Mouse (Mus musculus): Measurements from ENCODE around the gene Dda1.
A peak's percentile ranks its signal among the peaks of the same experiment; 100 is the strongest.
"Not testable (repeated sequence)": the region's sequence is repeated elsewhere in the genome, so short reads cannot be mapped to it uniquely, and the experiment has no call there.

The Dda1 gene

DNA sequence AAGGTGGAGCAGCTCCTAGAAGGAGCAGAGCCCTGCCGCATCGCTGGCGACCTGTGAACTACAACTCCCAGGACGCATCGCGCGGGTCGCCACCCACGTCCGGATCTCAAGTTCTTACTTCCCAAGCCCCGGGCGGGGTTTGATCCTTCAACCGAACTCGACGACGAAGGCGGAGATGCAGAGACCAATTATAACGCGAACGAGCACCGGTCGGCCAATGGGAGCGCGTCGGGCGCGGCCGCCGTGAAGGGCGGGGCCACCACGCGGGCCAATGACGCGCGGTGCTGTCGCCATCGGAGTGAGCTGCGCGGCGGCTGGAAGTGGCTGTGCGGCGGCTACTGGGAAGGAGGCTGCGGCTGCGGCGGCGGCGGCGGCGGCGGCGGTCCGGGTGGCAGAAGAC is at the start of gene Dda1:
Gene Dda1 (plus strand): TSS at position 284 of the 400 bp plus-strand sequence.
- DNase-seq (ENCODE audit: low spot score), result peak; percentile 84

DNA sequence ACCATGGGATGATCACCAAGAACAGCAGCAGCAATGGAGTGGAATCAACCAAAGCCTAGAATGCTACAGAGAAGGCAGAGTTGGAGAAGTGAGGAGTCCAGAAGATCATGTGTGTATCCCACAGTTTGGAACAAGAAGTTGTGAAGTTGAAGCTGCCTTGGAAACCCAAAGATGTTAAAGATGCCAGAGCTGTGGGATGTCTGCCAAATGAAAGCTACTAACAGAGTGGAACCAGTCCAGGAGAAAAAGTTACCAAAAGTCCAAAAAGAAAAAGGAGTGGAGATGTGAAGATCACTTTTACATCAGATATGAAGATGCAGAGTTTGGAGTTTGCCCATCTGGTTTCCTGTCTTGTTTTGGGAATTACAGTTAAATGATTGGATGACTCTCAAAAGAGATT is 46.9 kb upstream of the Dda1 start:
- no peak for DNase-seq (ENCODE audit: low spot score)

DNA sequence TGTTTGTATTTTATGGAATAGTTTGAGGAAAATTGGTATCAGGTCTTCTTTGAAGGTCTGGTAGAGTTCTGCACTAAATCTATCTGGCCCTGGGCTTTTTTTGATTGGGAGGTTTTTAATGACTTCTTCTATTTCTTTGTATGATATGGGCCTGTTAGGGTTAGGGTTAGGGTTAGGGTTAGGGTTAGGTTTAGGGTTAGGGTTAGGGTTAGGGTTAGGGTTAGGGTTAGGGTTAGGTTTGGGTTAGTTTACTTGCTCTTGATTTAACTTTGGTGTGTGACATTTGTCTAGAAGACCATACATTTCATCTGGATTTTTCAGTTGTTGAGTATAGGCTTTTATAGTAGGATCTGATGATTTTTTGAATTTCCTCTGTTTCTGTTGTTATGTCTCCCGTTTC is 36.1 kb upstream of the Dda1 start:
- not testable (repeated sequence) for DNase-seq (ENCODE audit: low spot score)

DNA sequence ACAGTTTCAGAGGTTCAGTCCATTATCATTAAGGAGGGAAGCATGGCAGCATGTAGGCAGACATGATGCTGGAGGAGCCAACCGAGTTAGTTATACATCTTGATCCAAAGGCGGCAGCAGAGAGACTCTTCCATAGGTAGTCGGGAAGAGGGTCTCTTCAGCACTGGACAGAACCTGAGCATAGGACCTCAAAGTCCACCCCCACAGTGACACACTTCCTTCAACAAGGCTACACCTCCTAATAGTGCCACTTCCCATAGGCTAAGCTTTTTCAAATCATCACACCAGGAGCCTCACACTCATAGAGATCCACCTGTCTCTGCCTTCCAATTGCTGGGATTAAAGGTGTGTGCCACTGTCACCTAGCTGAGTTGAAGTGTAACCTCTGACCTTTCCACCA is 32.0 kb upstream of the Dda1 start:
- no peak for DNase-seq (ENCODE audit: low spot score)

DNA sequence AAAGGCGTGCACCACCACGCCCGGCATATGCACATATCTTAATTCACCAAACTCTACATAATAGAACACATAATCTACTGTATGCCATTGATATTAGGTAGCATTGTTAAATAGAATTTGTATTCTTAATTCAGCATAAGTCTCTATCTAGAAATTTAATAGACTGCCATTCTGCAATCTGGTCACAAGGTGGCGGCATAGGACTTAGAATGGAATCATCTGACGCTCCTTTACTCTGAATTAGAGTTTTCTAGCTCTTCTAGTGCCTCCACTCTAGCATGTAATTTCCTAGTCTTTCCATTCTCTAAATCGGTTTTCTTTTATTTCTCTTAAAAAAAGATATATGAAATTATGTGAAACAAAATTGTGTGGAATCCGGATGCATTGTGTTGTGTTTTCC is 27.6 kb upstream of the Dda1 start:
- DNase-seq (ENCODE audit: low spot score), result no peak

DNA sequence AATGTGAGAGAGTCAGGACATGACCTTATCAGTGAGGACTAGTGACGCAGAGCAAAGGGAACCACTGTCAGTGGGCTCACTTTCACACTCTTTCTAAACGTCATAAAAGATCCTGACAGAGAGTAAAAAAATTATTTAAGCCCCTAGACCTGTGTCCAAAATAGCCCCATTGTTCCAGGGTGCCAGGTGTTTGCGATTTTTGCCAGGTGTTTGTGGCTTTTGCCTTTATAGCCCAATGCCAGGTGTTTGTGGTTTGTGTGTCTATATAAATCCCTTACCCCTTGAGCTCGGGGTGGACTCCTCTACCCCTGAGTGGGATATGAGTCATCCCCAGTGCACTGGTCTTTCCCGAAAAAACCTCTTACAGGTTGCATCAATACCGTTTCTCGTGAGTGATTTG is 23.9 kb upstream of the Dda1 start:
- no peak for DNase-seq (ENCODE audit: low spot score)

DNA sequence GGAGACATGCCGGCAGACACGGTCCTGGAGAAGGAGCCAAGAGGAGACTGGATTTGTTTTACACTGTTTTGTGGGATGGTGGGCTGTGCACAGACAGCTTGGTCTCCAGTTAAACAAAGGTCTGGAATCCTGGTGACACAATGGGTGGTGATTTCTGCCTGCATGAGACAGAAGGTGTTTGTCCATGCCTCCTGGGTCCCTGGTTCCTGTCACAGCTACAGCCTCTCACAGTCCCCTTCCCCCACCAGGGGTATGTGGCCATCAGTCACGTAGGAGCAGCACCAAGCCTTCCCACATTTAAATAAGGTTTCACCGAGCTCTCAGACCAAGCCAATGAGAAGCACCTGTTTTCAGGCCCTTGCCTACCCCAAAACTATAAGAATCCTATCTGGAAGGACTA is 17.7 kb upstream of the Dda1 start:
- no peak for DNase-seq (ENCODE audit: low spot score)

DNA sequence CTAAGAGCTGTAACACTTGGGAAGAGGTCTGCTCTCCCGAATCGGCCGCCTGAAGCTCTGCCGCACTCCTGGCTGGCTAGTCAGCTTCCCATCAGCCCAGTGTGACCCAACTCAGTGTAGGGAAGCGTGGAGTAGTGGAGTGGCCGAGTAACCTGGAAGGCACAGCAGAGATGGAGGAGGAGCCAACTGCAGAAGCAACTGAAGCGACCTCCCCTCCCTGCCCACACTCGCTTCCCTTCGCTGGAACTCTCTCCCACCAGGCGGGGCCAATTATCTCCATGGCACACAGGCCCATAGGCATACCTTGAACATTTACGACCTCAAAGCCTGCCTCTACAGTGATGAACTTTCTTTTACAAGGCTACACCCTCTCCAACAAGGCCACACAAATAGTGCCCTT is 17.2 kb upstream of the Dda1 start:
- DNase-seq (ENCODE audit: low spot score), result no peak

DNA sequence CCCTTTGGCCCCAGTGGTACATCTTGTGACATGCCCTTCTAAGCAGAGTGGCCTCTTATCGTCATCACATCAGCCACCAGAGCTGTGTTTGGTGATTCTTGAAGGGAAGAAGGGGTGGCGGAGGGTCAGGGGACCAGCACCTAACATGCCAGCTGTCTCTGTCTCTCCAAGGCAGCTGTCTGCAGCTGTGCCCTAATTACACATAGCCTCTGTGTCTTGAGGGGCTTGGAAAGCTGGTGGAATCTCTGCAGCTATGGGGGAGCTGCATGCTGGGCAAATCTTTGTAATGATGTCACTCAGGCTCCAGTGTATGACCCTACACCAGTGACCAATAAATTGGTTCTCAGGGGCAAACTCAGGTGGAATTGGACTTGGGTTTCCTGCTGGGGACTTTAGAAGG is 16.3 kb upstream of the Dda1 start:
- DNase-seq (ENCODE audit: low spot score), result no peak

DNA sequence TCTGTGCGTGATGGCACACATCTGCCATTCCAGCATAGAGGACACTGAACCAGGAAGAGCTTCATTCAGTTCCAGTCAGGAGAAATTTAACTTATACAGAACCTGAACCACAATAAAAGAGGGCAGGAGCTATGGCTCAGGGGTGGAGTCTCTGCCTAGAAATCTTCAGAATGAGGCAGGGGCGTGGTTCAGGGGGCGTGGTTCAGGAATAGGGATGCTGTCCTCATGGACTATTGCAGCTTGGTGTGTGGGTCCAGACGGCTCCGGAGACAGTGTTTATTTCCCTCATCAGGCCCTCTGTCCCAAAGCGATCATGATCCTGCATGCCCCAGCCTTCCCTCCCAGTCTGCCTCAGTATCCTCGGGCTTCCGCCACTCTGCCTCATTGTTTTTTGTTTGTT is 14.3 kb upstream of the Dda1 start:
- no peak for DNase-seq (ENCODE audit: low spot score)

DNA sequence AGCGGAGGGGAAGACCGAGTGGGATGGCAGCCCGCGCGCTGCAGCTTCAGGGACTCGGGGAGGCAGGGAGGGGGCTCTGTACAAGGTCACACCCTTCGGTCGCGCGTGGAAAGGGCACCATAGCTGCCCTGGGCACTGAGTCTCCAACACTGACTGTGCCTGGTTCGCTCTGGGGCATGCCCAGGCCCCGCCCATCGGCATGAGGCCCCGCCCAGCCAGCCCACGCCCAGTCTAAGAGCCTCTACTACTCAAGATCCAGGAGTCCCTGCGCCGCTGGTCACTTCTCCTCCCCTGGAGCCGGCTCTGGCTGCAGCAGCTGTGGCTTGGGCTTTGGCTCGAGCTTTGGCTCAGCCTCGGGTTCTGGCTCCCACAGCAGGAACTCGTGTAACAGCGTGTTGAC is 12.1 kb upstream of the Dda1 start:
- DNase-seq (ENCODE audit: low spot score), result no peak

DNA sequence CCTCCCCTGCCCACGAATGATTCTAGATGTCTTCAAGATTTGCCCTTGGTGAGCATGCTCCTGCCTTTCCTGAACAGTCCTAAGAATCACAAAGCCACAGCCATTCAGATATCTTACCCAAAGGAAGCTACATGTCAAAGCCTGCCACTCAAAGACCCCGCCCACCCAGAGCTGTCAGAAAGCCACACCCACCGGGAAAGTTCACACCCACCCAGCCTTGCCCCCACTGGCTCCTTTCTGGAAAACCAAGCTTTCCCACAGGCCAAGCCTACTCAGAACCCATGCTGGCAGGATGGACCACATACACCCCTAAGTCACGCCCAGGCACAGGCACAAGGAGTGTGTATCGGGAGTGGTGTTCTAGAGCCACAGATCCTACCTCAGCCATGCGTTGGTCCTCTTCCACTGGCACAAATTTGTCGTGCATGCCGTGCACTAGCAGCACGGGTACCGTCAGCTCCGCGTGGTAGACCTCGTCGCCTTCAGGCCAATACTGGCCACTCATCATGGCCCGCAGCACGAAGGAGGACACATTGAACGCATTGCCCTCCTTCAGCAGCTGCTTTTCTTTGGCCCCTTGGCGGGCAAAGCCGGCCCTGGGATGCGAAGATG is 11.2 kb upstream of the Dda1 start:
- no peak for DNase-seq (ENCODE audit: low spot score)

DNA sequence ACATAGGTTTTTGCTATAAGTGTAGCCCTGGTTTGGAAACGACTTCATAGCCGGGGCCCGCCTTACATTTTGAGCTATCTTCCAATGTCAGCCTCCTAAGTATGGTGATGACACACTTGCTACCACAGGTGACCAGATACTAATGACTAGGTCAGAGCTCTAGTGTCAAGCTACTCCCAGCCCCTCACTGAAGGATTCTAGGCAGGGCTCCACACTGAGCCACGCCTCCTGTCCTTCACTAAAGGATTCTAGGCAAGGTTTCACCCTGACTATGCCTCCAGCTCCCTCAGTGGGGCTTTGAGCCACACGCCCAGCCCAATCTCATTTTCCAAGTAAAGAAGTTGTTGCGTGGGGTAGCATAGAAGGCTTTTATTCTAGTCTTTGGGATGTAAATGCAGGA is 8.3 kb upstream of the Dda1 start:
- peak; percentile 4 for DNase-seq (ENCODE audit: low spot score)

DNA sequence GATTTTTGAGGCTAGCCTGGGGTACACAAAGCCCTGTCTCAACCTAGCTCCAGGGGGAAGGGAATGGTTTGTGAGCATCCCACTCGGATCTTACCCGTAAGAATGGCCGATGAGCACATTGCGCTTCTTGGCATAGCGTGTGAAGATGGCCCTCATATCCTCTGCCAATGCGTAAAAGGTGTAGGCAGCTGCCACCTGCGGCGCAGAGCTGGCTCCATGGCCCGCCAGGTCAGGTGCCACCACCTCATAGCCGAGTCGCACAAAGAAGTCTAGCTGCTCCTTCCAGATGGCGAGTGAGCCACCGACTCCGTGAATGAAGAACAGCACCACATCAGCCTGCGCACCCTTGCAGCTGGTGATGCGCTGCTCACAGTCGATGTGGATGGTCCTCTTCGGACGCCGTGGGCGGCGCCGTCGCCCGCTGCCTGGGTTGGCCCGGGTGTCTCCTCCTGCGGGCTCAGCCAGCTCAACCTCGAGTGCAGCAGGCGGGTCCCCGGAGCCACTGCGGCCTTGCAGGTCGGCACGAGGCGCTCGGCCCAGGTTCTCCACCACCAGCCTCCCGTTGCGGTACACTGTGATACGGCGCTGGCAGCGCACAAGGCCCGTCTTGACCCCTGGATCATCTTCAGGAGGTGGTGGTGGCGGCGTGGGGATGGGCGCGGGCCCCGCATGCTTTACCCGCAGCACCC is 7.7 kb upstream of the Dda1 start:
- no peak for DNase-seq (ENCODE audit: low spot score)

DNA sequence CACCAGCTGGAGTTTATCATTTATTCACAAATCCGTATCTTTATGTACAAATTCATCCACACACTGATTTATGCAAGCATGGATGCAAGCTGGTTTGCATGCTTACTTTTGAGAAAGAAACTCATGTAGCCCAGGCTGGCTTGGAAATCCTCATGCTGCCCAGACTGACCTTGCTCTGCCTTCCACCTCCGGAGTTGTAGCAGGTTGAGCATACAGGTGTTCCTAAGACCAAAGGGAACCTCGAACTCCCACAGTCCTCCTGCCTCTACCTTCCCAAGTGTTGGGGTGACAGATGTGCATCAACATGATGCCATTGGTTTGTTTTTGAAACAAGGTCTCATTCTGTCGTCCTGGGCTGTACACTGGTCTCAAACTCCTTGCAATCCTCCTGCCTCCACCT is 6.8 kb upstream of the Dda1 start:
- no peak for DNase-seq (ENCODE audit: low spot score)

DNA sequence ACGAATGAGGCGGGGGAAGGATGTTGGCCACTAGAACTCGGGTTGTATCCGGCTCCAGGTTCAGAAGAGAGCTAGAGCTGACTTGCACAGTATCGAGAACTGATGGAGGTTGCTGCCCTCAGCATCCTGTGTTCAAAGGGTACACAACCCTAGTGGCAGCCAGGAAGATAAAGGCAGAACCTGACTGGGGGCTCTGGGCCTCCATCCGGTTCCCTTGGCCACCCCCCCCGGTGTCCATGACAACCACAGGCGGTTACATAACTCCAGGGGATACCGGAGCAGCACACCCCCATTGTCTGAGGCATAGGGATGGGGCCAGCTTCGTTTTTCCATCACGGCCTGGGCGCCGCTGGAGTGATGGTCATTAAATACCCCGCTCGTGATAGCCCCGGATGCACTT is 6.2 kb upstream of the Dda1 start:
- no peak for DNase-seq (ENCODE audit: low spot score)

DNA sequence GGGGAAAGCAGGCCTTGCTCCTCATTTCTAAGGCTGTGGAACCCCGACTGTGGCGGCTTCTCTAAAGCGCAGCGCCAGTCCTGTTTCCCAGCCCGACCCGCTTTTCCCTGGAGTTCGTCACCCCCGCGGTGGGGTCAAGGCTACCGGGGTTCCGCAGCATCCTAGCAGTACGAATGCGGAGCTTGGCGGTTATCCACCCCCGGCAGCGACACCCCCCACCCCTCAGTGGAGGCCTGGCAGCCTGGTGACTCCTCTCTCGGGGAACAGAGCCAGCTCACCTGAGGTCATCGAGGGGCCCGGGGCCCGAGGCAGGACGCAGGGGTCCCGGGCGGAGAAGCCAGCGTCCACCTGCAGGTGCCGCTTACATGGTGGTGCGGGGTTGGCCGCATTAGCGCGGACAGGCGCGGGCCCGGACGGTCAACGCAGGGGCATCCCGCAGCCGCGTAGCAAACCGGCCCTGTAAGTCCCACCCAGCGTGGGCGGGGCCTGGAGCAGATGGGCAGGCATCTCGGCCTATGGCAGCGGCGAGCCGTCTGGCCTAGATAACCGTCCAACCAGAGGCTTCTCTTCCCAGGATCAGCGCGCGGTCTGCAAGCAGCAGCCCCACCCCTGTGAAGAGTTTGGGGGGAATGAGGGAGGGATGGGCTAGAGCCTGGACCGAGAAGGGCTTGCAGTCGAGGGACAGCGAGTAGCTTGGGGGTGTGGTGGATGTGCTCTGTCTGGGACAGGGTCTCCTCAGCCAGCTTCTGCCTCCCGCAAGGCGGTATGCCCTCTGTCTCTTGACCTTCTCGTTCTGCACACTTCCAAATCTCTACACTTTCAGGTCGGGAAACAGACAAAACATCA is 5.6 kb upstream of the Dda1 start, which contains the start of gene Abhd8:
Gene Abhd8 (minus strand): TSS at position 468 of the 846 bp plus-strand sequence.
- peak; percentile 89 for DNase-seq (ENCODE audit: low spot score)

DNA sequence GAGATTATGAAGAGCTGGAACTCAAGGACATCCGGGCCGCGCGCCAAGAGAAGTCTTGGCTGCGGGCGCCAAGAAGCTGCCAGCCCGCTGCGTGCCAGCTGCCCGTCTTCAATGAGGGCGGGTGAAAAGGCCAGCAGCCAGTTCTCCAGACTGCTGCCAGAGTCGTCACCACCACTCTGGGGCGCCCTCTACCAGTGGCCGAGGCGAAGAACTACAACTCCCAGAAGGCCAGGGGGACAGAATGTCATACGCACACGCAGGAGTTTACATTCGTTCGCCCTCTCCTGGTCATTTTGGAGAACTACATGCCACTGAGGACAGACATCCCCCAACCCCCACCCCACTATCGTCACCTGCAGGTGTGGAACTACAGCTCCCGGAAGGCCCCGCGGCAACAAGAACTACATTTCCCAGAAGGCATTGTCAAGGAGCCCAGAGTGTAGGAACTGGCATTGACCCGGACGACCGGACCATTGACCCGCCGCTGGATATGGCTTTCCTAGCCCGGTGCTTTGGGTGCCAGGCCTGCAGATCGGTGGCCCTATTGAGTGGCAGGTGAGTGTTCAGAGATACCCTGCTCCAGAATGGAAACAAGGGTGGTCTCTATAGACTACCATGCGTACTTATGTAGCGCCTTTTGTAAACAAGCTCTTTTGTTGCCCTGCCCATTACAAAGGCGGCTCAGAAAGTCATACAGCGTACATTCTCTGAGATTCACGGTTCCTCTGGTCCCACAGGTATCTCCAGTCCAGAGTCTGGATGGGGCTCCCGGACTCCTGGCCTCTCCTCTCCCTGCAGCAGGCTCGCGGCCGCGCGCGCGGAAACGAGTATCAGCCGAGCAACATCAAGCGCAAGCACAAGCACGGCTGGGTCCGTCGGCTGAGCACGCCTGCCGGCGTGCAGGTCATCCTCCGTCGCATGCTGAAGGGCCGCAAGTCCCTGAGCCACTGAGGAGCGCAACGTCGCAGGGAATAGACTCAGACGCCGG is 4.2 kb upstream of the Dda1 start, which contains the start of gene Mrpl34:
Gene Mrpl34 (plus strand): TSS at position 447 of the 988 bp plus-strand sequence.
- DNase-seq (ENCODE audit: low spot score), result peak; percentile 92

DNA sequence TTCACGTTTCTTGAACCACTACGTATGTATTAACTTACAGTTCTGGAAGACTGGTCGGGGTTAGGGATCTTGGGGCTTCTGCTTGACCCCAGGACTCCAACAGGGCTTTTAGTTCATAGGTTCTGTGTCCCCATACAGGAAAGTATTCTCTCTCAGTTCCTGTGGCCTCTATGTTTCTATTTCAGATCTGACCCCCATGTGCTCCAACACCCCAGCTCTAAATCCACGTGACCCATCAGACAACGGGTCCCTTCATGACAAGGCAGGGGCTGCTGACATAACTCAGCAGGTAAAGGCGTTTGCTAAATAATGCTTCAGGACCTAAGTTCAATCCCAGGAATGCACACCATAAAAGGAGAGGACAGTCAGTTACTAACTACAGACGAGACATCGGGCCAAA is 3.3 kb upstream of the Dda1 start:
- DNase-seq (ENCODE audit: low spot score), result no peak

DNA sequence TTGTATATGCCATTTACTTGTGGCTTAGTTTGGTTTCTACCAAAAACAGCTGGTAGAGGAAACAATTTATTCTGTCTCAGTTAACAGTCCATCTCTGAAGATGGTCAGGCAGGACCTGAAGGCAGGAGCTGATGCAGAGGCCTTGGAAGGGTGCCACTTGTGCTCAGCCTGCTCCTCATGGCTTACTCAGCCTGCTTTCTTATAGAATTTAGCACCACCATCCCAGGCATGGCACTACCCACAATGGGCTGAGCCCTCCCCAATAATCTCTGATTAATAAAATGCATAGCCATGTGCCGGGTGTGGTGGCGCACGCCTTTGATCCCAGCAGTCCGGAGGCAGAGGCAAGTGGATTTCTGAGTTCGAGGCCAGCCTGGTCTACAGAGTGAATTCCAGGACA is 2.8 kb upstream of the Dda1 start:
- no peak for DNase-seq (ENCODE audit: low spot score)

DNA sequence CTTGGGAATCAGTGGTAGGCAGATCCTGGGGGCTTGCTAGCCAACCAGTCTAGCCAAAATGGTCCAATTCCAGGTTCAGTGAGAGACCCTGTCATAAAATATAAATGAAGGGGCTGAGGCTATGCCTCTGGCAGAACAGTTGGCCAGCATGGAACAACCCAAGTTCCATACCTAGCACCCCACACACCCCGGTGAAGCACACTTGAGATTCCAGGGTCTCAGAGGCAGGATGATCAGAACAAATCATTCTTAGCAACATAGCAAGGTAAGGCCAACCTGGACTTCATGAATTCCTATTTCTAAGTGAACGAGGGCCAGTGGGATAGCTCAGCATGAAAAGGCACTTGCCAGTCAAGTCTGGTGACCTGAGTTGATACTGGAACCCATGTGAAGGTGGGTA is 1.8 kb upstream of the Dda1 start:
- no peak for DNase-seq (ENCODE audit: low spot score)

DNA sequence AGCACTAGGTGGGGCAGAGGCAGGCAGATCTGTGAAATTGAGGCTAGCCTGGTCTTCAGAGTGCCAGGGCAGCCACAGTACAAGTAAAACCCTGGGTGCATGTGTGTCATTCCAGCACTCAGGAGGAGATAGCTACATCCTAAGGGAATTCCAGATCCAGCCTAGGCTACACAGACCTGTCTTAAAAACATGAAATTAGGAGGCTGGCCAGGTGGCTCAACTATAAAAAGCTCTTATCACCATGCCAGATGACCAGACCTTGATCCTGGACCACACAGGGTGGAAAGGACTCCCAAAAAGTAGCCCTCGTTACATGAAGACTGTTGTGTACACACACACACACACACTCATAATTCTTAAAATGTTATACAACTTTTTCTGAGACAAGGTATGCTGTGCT is 998 bp upstream of the Dda1 start:
- DNase-seq (ENCODE audit: low spot score), result no peak

Data from urinary bladder, postnatal 10 days (tissue).